10 mouse cellular contexts compared by ENCODE assay signal in the genomic region with DNA sequence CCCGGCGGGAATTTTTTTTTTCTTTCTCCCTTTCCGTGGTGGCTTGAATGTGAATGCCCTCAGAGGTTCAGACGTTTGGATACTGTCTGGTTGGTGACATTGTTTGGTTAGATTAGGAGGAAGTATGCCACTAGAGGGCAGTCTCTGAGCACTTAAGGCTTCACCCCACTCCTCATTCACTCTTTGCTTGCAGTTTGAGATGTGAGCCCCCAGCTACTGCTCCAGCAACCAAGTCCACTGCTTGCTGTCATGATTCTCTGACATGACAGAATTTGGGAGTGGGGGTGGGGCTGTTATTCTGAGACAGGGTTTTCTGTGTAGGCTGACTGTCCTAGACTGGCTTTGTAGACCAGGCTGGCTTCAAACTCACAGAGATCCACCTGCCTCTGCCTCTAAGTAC. TPM values are rescaled to one million over a fixed set of nuclear protein-coding genes. Genes with fewer than 3 reads are reported as not detected.
DNase-seq lines count a peak whose midpoint lies in the region; ATAC-seq lines count a peak whose summit lies in the region.
"Had no signal": no experiment of that assay in that cellular context is flagged by ENCODE, and none has a peak within 500 bp of the region (broad histone marks: within the 10 kb centered on the region; RNA-seq: fewer than 3 reads in every experiment).

No protein-coding gene starts in this region.

- no peak overlapping the region for H3K4me2 ChIP-seq in heart, embryonic 16.5 days (ENCODE audit: low read depth, low read length)
- H3K4me2 ChIP-seq in forebrain, embryonic 13.5 days: no peak overlapping the region
- H3K4me2 ChIP-seq: limb, embryonic 12.5 days; stomach, embryonic 15.5 days had no signal

- DNase-seq in heart, embryonic 10.5 days (ENCODE audit: low spot score): no peak
- peak; percentile 28 for DNase-seq in right cerebral cortex, postnatal 14 days
- no peak for DNase-seq in right cerebral cortex, postnatal 4 days
- DNase-seq in lung, postnatal 10 days: peak; percentile 47
- no peak for DNase-seq in urinary bladder, postnatal 10 days (ENCODE audit: low spot score)

- H3K4me1 ChIP-seq in heart, embryonic 16.5 days (ENCODE audit: control insufficient read depth, insufficient read depth, low read length): no peaks in the 10 kb centered on the region
- H3K4me1 ChIP-seq in heart, embryonic 10.5 days: no peaks in the 10 kb centered on the region
- no peaks in the 10 kb centered on the region for H3K4me1 ChIP-seq in forebrain, embryonic 13.5 days
- H3K4me1 ChIP-seq: limb, embryonic 12.5 days; stomach, embryonic 15.5 days had no signal

- peak; percentile 28; the same call in 1 of the 2 replicates for ATAC-seq in heart, embryonic 16.5 days (replicated peaks; ENCODE audit: extremely low read depth, insufficient read depth, low FRiP score)
- peak; percentile 85 for ATAC-seq in common myeloid progenitor, adult 5-6 weeks (replicated peaks; ENCODE audit: low read depth, poor library complexity, severe bottlenecking)
- no peak for ATAC-seq in forebrain, embryonic 13.5 days

- H3K4me3 ChIP-seq in heart, embryonic 16.5 days (ENCODE audit: low read length): no peak overlapping the region
- no peak overlapping the region for H3K4me3 ChIP-seq in heart, embryonic 10.5 days
- no peak overlapping the region for H3K4me3 ChIP-seq in forebrain, embryonic 13.5 days
- H3K4me3 ChIP-seq: limb, embryonic 12.5 days; stomach, embryonic 15.5 days had no signal

- peaks cover 2% of the 10 kb centered on the region; the same call in 1 of the 2 replicates for H3K36me3 ChIP-seq in heart, embryonic 16.5 days (ENCODE audit: control insufficient read depth, insufficient read depth)
- peaks cover 3% of the 10 kb centered on the region; the same call in 1 of the 2 replicates for H3K36me3 ChIP-seq in heart, embryonic 10.5 days
- H3K36me3 ChIP-seq in forebrain, embryonic 13.5 days (ENCODE audit: poor library complexity, severe bottlenecking): peaks cover 10% of the 10 kb centered on the region
- H3K36me3 ChIP-seq: stomach, embryonic 15.5 days had no signal

- no peak overlapping the region for H3K27ac ChIP-seq in heart, embryonic 16.5 days (ENCODE audit: low read length)
- no peak overlapping the region for H3K27ac ChIP-seq in heart, embryonic 10.5 days
- no peak overlapping the region for H3K27ac ChIP-seq in forebrain, embryonic 13.5 days
- H3K27ac ChIP-seq: limb, embryonic 12.5 days; stomach, embryonic 15.5 days had no signal

- WGBS in heart, embryonic 16.5 days: 11% methylated on average over 4 of the region's 4 CpGs
- WGBS in heart, embryonic 10.5 days: 11% methylated on average over 4 of the region's 4 CpGs
- 8% methylated on average over 4 of the region's 4 CpGs for WGBS in forebrain, embryonic 13.5 days

- H3K9ac ChIP-seq in heart, embryonic 16.5 days (ENCODE audit: low read length): no peak overlapping the region
- no peak overlapping the region for H3K9ac ChIP-seq in forebrain, embryonic 13.5 days
- H3K9ac ChIP-seq: limb, embryonic 12.5 days; stomach, embryonic 15.5 days had no signal

- H3K27me3 ChIP-seq in heart, embryonic 16.5 days (ENCODE audit: control insufficient read depth, insufficient read depth, low read length): no peaks in the 10 kb centered on the region
- no peaks in the 10 kb centered on the region for H3K27me3 ChIP-seq in heart, embryonic 10.5 days (ENCODE audit: insufficient read depth, poor library complexity, severe bottlenecking)
- H3K27me3 ChIP-seq in forebrain, embryonic 13.5 days: no peaks in the 10 kb centered on the region
- H3K27me3 ChIP-seq: limb, embryonic 12.5 days; stomach, embryonic 15.5 days had no signal

- no peaks in the 10 kb centered on the region for H3K9me3 ChIP-seq in heart, embryonic 16.5 days (replicated peaks; ENCODE audit: control insufficient read depth, low read length)
- H3K9me3 ChIP-seq in heart, embryonic 10.5 days: no peaks in the 10 kb centered on the region
- H3K9me3 ChIP-seq in forebrain, embryonic 13.5 days (replicated peaks): no peaks in the 10 kb centered on the region
- H3K9me3 ChIP-seq: limb, embryonic 12.5 days; stomach, embryonic 15.5 days had no signal

RNA-seq across cellular contexts. Expression of a gene that starts 12.9 kb away (rescaled TPM):
- 12.1 and 14.2 TPM in 2 replicates for polyA plus RNA-seq in heart, embryonic 16.5 days (2015; fragmentation: Nextera tagmentation; extraction: Ambion mirVana)
- polyA plus RNA-seq in heart, embryonic 10.5 days (2016; fragmentation: Nextera tagmentation; extraction: Ambion mirVana): 13.6 and 18.5 TPM in 2 replicates
- 30.4 and 34.6 TPM in 2 replicates for total RNA-seq in common myeloid progenitor, adult 5-6 weeks (2017)
- 9.0 and 10.2 TPM in 2 replicates for polyA plus RNA-seq in forebrain, embryonic 13.5 days (2015; fragmentation: Nextera tagmentation; extraction: Ambion mirVana)

RNA-seq across cellular contexts. Expression of a gene that starts 17.0 kb away (rescaled TPM):
- 58.5 and 62.7 TPM in 2 replicates for polyA plus RNA-seq in heart, embryonic 16.5 days (2015; fragmentation: Nextera tagmentation; extraction: Ambion mirVana)
- 40.8 and 44.9 TPM in 2 replicates for polyA plus RNA-seq in heart, embryonic 10.5 days (2016; fragmentation: Nextera tagmentation; extraction: Ambion mirVana)
- 3.4 and 11.4 TPM in 2 replicates for total RNA-seq in common myeloid progenitor, adult 5-6 weeks (2017)
- 14.0 and 15.0 TPM in 2 replicates for polyA plus RNA-seq in forebrain, embryonic 13.5 days (2015; fragmentation: Nextera tagmentation; extraction: Ambion mirVana)

RNA-seq across cellular contexts. Expression of a gene that starts 32.0 kb away (rescaled TPM):
- polyA plus RNA-seq in heart, embryonic 16.5 days (2015; fragmentation: Nextera tagmentation; extraction: Ambion mirVana): 159 and 197 TPM in 2 replicates
- 124 and 308 TPM in 2 replicates for polyA plus RNA-seq in heart, embryonic 10.5 days (2016; fragmentation: Nextera tagmentation; extraction: Ambion mirVana)
- total RNA-seq in common myeloid progenitor, adult 5-6 weeks (2017): not detected in 2 replicates
- polyA plus RNA-seq in forebrain, embryonic 13.5 days (2015; fragmentation: Nextera tagmentation; extraction: Ambion mirVana): not detected in 2 replicates
- polyA plus RNA-seq: limb, embryonic 12.5 days; stomach, embryonic 15.5 days had no signal

RNA-seq across cellular contexts. Expression of a gene that starts 46.9 kb away (rescaled TPM):
- polyA plus RNA-seq in heart, embryonic 16.5 days (2015; fragmentation: Nextera tagmentation; extraction: Ambion mirVana): 4,431 and 6,649 TPM in 2 replicates
- polyA plus RNA-seq in heart, embryonic 10.5 days (2016; fragmentation: Nextera tagmentation; extraction: Ambion mirVana): 2,404 and 4,482 TPM in 2 replicates
- total RNA-seq in common myeloid progenitor, adult 5-6 weeks (2017): not detected in 2 replicates
- polyA plus RNA-seq in forebrain, embryonic 13.5 days (2015; fragmentation: Nextera tagmentation; extraction: Ambion mirVana): 0.79 and 2.4 TPM in 2 replicates

RNA-seq across cellular contexts. Expression of a gene that starts 49.1 kb away (rescaled TPM):
- polyA plus RNA-seq in heart, embryonic 16.5 days (2015; fragmentation: Nextera tagmentation; extraction: Ambion mirVana): 164 and 184 TPM in 2 replicates
- 65.7 and 126 TPM in 2 replicates for polyA plus RNA-seq in heart, embryonic 10.5 days (2016; fragmentation: Nextera tagmentation; extraction: Ambion mirVana)
- total RNA-seq in common myeloid progenitor, adult 5-6 weeks (2017): 17.7 and 24.4 TPM in 2 replicates
- 52.4 and 61.8 TPM in 2 replicates for polyA plus RNA-seq in forebrain, embryonic 13.5 days (2015; fragmentation: Nextera tagmentation; extraction: Ambion mirVana)

Comparison
In these comparisons a context has a peak if more than half of its experiments do, and no peak if none do; other contexts are left out.
1. DNase-seq: peak in right cerebral cortex, postnatal 14 days (single experiment) and lung, postnatal 10 days (single experiment); none in heart, embryonic 10.5 days (single experiment), right cerebral cortex, postnatal 4 days (single experiment) and urinary bladder, postnatal 10 days (single experiment).
2. RNA of a gene that starts 32.0 kb away (polyA plus RNA-seq): 159 to 197 TPM in heart, embryonic 16.5 days and 124 to 308 TPM in heart, embryonic 10.5 days; not detected in forebrain, embryonic 13.5 days; every median in the first group is over 100 times any median in the second.